Mouse (Mus musculus) left cerebral cortex, postnatal 25 days (tissue): ENCODE measurements around the gene Sec31b. TPM values are rescaled to one million over a fixed set of nuclear protein-coding genes. Genes with fewer than 3 reads are reported as not detected.

Experiments used
- DNase-seq, 2 experiments: peaks; one replicate each; pipeline ENCODE4 v3.0.0; 2022; ENCODE audit warnings: low spot score in 2 of 2, mixed read lengths in 1 of 2
- intact Hi-C: fragments of 180-260 bp; cut with DNase I; formaldehyde crosslinking; loops from one replicate; pipeline ENCODE4 v1.15.1; 2025
- total RNA-seq, 2 experiments: library from RNA; stranded (reverse); gene quantifications; 2 replicates each; pipeline ENCODE4 v1.2.3; 2021

Sec31b gene
- total RNA-seq, 2 experiments from 2014 or later: 0.09 to 0.16 TPM

- intact Hi-C loops: no loop called here
Measured at GRCm38 (mm10) chr19:44500240-44500639, 45.4 kb downstream of the Sec31b start.

GRCm38 (mm10) chr19:44498936-44499335 is 46.7 kb downstream of the Sec31b start:
- intact Hi-C loops: loop anchor here (10.0 kb wide), 1 partner anchor 646 kb away; no protein-coding TSS in a partner anchor
- no peak for DNase-seq

More at GRCm38 (mm10) chr19:44500240-44500639, 45.4 kb downstream of the Sec31b start:
- DNase-seq: no peak

- intact Hi-C loops: loop anchor here (10.0 kb wide), 1 partner anchor 648 kb away; no protein-coding TSS in a partner anchor
- DNase-seq: no peak
Measured at GRCm38 (mm10) chr19:44496941-44497340, 48.7 kb downstream of the Sec31b start.

- intact Hi-C loops: loop anchor here (10.0 kb wide), 1 partner anchor 648 kb away; no protein-coding TSS in a partner anchor
- DNase-seq: no peak
Measured at GRCm38 (mm10) chr19:44496511-44496910, 49.2 kb downstream of the Sec31b start.

GRCm38 (mm10) chr19:44493128-44493527 is 52.5 kb downstream of the Sec31b start, which contains the start of gene Wnt8b:
Gene Wnt8b (plus strand): TSS chr19:44493472.
- no peak for DNase-seq
- intact Hi-C loops: loop anchor here (10.0 kb wide), 1 partner anchor 652 kb away; no protein-coding TSS in a partner anchor

- intact Hi-C loops: no loop called here
- DNase-seq: peak in 1 of 2 experiments; percentile 15
Measured at GRCm38 (mm10) chr19:44487266-44487665, 58.4 kb downstream of the Sec31b start.

- DNase-seq: no peak
- intact Hi-C loops: no loop called here
Measured at GRCm38 (mm10) chr19:44476541-44476940, 69.1 kb downstream of the Sec31b start.

GRCm38 (mm10) chr19:44475268-44475667 is 70.4 kb downstream of the Sec31b start:
- no peak for DNase-seq
- intact Hi-C loops: loop anchor here (2.0 kb wide), 1 partner anchor 70 kb away; the partner anchor contains the start of gene Sec31b

GRCm38 (mm10) chr19:44474158-44474557 is 71.5 kb downstream of the Sec31b start:
- peak; percentile 62 to 66 for DNase-seq
- intact Hi-C loops: loop anchor here (2.0 to 5.0 kb wide), 2 partner anchors 58 to 71 kb away; partner anchors contain the start of gene Sec31b

Other genes starting within 250 kb of the Sec31b start
- gene Scd4, start 212.8 kb downstream of the Sec31b start, total RNA-seq: 1 to 10 TPM; 2.2 to 2.3 TPM
- gene Scd1, start 138.0 kb downstream of the Sec31b start, total RNA-seq: 100 to 1,000 TPM; 148 to 162 TPM
- not detected for gene Wnt8b, start 52.4 kb downstream of the Sec31b start, total RNA-seq
- not detected for gene Gm20538, start 7.0 kb upstream of the Sec31b start, total RNA-seq
- gene Ndufb8, start 9.6 kb upstream of the Sec31b start, total RNA-seq: 100 to 1,000 TPM; 360 to 373 TPM
- 10 to 100 TPM; 34.1 to 34.7 TPM for gene Hif1an, start 17.0 kb upstream of the Sec31b start, total RNA-seq
- under 1 TPM; 0.11 to 0.16 TPM for gene Pax2, start 210.2 kb upstream of the Sec31b start, total RNA-seq